Mouse (Mus musculus): ENCODE results near the gene Prrt2. TPM values are rescaled to one million over a fixed set of nuclear protein-coding genes. Genes with fewer than 3 reads are reported as not detected.

The Prrt2 gene
- polyA plus RNA-seq, 1 experiment from 2014 or later, result 13.7 TPM

DNA sequence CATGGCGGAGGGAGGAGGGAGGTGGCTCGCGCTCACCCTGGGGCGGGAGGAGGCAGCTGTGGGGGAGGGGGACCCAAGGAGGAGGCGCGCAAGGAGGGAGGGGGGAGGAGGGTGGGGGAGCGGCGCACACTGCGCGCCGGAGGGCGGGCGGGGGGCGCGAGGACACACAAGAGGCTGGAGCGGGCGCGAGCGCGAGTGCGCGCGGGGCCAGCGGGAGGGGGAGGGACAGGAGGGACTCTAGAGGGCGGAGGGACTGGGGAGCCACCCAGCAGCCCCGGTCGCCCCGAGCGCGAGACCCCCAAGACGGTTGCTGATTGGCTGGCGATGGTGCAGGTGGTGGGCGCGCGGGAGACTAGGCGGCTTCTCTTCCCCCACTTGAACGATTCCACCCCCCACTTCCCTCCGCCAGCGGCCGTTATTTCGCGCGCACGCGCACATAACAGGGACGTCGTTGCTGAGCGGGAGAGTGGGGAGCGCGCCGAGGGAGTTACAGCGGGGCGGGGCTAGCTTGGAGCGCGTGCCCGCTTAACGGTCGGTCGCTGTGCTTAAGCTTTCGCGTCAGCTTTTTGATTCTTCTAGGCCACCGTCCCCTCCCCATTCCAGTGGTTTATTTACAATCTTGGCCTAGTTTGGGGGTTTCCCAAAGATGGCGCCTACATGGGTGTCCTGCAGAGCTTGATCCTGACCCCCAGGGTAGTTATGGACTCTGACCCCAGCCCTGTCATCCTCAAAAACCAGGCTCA is 6.1 kb upstream of the Prrt2 start, which contains the start of gene Maz:
TSS of gene Maz (minus strand) at position 54 of the 743 bp plus-strand sequence.
- DNase-seq (ENCODE audit: low spot score) (peak; percentile 100), ATAC-seq (peak; percentile 94)
- Histone ChIP-seq H3K9ac (ENCODE audit: low read length) (peak within 1 kb of the TSS; percentile 99), H3K4me2 (ENCODE audit: low read length) (peak within 1 kb of the TSS; percentile 98), H3K36me3 (ENCODE audit: control insufficient read depth, insufficient read depth, low read length) (peaks cover 56% of the 10 kb centered on the region), H3K27me3 (replicated peaks; ENCODE audit: control insufficient read depth, insufficient read depth, low read length) (no peaks in the 10 kb centered on the region), H3K9me3 (replicated peaks; ENCODE audit: control insufficient read depth, low read length) (no peaks in the 10 kb centered on the region), H3K4me1 (ENCODE audit: control insufficient read depth, insufficient read depth, low read length) (peaks cover 28% of the 10 kb centered on the region), H3K27ac (ENCODE audit: low read depth, low read length) (peak within 1 kb of the TSS; percentile 99), H3K4me3 (ENCODE audit: low read depth, low read length) (peak within 1 kb of the TSS; percentile 97)
- under 1% methylated on average over 49 of the region's 63 CpGs for WGBS

DNA sequence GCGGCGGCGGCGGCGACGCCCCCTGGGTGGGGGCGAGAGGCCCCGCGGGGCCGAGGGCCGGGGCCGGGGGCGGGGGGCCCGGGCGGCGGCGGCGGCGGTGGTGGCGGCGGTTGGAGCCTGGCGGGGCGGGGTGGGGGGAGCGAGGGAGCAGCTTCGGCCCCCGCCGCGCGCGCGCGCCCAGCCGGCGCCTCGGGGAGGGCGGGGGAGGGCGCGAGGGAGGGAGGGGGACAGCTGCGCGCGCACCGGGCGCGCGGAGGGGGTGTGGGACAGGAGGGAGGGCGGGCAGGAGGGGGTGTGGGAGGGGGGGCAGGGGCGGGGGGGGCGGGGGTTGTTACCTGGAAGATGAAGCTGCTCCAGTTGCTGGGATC is 5.6 kb upstream of the Prrt2 start:
- ATAC-seq, result no peak
- H3K36me3 ChIP-seq (ENCODE audit: control insufficient read depth, insufficient read depth, low read length), result peaks cover 56% of the 10 kb centered on the region
- peak overlapping the region; percentile 97 for H3K4me3 ChIP-seq (ENCODE audit: low read depth, low read length)
- H3K27me3 ChIP-seq (replicated peaks; ENCODE audit: control insufficient read depth, insufficient read depth, low read length), result no peaks in the 10 kb centered on the region
- peak overlapping the region; percentile 99 for H3K9ac ChIP-seq (ENCODE audit: low read length)
- WGBS, result under 1% methylated on average over 21 of the region's 48 CpGs
- peaks cover 28% of the 10 kb centered on the region for H3K4me1 ChIP-seq (ENCODE audit: control insufficient read depth, insufficient read depth, low read length)
- H3K9me3 ChIP-seq (replicated peaks; ENCODE audit: control insufficient read depth, low read length), result no peaks in the 10 kb centered on the region
- DNase-seq (ENCODE audit: low spot score), result no peak
- H3K27ac ChIP-seq (ENCODE audit: low read depth, low read length), result peak overlapping the region; percentile 99
- H3K4me2 ChIP-seq (ENCODE audit: low read length), result peak overlapping the region; percentile 98; the same call in 1 of the 2 replicates

DNA sequence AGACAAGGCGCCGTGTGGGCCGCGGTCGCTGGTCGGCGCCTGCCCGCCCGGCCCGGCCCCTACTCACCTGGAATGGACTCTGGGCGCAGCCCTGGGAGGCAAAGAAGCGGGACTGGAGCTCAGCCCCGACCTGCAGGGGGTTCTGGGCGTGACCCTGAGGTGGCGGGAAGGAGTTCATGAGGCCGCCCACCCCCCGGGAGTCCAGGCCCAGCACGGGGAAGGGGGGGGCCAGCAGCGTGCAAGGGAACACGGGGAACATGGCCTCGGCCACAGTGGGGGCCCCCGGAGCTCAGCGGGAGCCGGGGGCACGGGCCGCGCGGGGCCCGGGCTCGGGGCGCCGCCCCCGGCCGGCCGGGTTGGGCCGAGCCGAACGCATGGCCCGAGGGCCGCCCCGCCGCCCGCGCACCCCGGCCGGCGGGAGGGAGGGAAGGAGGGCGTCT is 5.2 kb upstream of the Prrt2 start:
- no peaks in the 10 kb centered on the region for H3K27me3 ChIP-seq (replicated peaks; ENCODE audit: control insufficient read depth, insufficient read depth, low read length)
- 0% methylated on average over 30 of the region's 48 CpGs for WGBS

DNA sequence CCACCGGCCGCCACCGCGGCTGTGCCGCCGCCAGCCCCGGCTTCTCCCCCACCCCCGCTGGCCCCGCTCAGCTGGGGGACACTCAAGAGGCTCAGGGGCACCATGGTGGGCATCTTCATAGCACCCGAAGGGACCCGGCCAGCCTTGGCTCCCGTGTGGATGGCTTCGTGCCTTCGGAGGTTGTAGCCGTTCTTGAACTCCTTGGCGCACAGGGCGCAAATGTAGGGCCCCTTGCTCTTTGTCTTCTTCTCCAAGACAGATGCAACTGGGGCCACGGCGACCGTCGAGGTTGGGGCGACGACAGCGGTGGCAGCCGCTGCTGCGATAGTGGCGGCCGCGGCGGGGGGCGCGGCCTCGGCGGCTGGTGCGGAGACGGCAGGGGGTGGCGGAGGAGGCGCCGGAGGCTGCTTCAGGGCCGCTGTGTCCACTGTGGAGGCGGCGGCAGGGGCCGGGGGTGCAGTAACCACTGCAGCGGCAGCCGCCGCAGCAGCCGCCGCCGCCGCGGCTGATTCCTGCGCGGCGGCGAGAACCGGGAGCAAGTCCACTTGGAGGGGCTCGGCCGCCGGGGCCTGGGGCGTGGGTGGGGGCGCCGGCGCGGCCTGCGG is 4.6 kb upstream of the Prrt2 start:
- Histone ChIP-seq H3K4me2 (ENCODE audit: low read length) (peak overlapping the region; percentile 98), H3K9me3 (replicated peaks; ENCODE audit: control insufficient read depth, low read length) (no peaks in the 10 kb centered on the region), H3K36me3 (ENCODE audit: control insufficient read depth, insufficient read depth, low read length) (peaks cover 49% of the 10 kb centered on the region), H3K9ac (ENCODE audit: low read length) (peak overlapping the region; percentile 99), H3K4me1 (ENCODE audit: control insufficient read depth, insufficient read depth, low read length) (peaks cover 32% of the 10 kb centered on the region), H3K4me3 (ENCODE audit: low read depth, low read length) (peak overlapping the region; percentile 97), H3K27ac (ENCODE audit: low read depth, low read length) (peak overlapping the region; percentile 99), H3K27me3 (replicated peaks; ENCODE audit: control insufficient read depth, insufficient read depth, low read length) (no peaks in the 10 kb centered on the region)
- WGBS, result under 1% methylated on average over 36 of the region's 65 CpGs
- ATAC-seq, result no peak
- DNase-seq (ENCODE audit: low spot score), result peak; percentile 39

More for the DNA sequence above, 5.2 kb upstream of the Prrt2 start:
- Histone ChIP-seq H3K4me1 (ENCODE audit: control insufficient read depth, insufficient read depth, low read length) (peaks cover 32% of the 10 kb centered on the region), H3K4me3 (ENCODE audit: low read depth, low read length) (peak overlapping the region; percentile 97), H3K9me3 (replicated peaks; ENCODE audit: control insufficient read depth, low read length) (no peaks in the 10 kb centered on the region), H3K27ac (ENCODE audit: low read depth, low read length) (peak overlapping the region; percentile 99), H3K9ac (ENCODE audit: low read length) (peak overlapping the region; percentile 99), H3K36me3 (ENCODE audit: control insufficient read depth, insufficient read depth, low read length) (peaks cover 54% of the 10 kb centered on the region), H3K4me2 (ENCODE audit: low read length) (peak overlapping the region; percentile 98)
- ATAC-seq, result peak; percentile 10
- DNase-seq (ENCODE audit: low spot score), result peak; percentile 64

DNA sequence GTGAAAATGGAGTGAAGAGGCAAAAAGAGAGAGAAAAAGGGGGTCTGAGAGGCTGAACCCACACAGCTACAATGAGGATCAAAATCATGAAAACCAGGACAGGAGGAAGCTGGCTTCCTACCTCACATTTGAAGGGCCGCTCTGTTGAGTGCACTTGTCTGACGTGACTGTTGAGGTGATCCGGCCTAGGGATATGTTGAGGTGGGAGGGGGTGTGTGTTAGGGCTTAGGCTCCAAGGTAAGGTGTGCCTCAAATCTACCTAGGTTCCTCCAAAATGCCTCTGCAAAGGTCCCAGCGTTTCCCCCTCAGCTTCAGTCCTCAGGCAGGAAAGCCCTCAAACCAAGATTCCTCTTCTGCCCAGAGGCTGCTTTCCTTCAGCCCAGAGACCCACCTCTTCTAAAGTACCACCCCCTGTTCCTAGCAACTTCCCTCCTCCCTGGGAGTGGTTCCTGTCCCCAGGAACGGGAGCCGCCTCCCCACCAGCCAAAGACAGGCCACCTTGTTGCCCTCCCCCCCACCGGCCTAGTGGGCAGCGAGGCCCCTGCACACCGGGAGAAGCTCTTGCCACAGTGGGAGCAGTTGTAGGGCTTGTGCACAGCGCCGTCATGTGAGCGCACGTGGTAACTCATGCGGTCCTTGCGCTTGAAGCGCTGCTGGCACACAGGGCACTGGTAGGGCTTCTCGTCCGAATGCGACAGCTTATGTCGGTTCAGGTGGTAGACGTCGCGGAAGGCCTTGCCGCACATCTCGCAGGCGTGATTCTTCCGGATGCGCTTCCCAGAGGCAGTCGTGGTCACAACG is 3.9 kb upstream of the Prrt2 start:
- DNase-seq (ENCODE audit: low spot score), result peak; percentile 91
- no peaks in the 10 kb centered on the region for H3K9me3 ChIP-seq (replicated peaks; ENCODE audit: control insufficient read depth, low read length)
- peak overlapping the region; percentile 98 for H3K4me2 ChIP-seq (ENCODE audit: low read length)
- peaks cover 43% of the 10 kb centered on the region for H3K36me3 ChIP-seq (ENCODE audit: control insufficient read depth, insufficient read depth, low read length)
- H3K4me3 ChIP-seq (ENCODE audit: low read depth, low read length), result peak overlapping the region; percentile 97
- no peaks in the 10 kb centered on the region for H3K27me3 ChIP-seq (replicated peaks; ENCODE audit: control insufficient read depth, insufficient read depth, low read length)
- under 1% methylated on average over 30 of the region's 30 CpGs for WGBS
- H3K4me1 ChIP-seq (ENCODE audit: control insufficient read depth, insufficient read depth, low read length), result peaks cover 38% of the 10 kb centered on the region
- H3K9ac ChIP-seq (ENCODE audit: low read length), result peak overlapping the region; percentile 99
- peak overlapping the region; percentile 99 for H3K27ac ChIP-seq (ENCODE audit: low read depth, low read length)
- ATAC-seq, result peak; percentile 43

DNA sequence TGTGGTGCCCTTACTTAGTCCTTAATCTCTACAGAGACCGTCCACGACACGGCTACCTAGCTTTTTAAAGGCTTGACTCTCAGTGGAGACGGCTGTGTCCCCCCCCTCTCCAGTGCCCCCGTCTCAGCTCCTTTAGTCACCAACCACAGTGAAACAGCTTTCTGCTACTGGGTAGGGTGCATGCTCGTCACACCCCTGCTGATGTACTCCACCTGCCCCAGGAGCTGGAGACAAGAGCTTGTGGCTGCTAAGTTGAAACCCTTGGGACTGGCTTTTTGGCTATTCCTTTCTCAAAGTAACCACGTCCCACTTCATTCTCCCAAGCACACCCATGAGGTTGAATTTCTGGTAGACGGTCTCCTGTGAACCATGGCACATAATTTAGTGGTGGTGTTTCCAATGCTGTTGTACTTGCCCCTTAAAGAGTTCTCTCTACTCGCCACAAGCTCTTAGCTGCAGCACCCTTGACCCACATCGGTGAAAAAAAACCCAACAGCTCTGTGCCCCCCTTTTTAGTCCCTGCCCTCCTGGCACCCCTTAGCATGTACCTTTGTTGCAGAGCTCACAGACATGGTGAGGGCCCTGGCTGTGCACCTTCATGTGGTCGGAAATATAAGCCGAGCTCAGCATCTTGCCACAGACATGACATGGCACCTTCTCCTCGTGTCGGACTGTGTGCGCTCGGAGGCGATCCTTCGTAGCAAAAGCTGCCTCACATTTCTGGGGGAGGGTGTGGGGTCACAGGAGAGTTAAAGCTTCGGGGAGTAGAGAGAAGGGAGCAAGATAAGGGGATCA is 3.1 kb upstream of the Prrt2 start:
- peak overlapping the region; percentile 98 for H3K4me2 ChIP-seq (ENCODE audit: low read length)
- H3K9me3 ChIP-seq (replicated peaks; ENCODE audit: control insufficient read depth, low read length), result no peaks in the 10 kb centered on the region
- DNase-seq (ENCODE audit: low spot score) (no peak), ATAC-seq (no peak)
- WGBS, result 17% methylated on average over 19 of the region's 19 CpGs
- peak overlapping the region; percentile 99 for H3K27ac ChIP-seq (ENCODE audit: low read depth, low read length)
- peak overlapping the region; percentile 97 for H3K4me3 ChIP-seq (ENCODE audit: low read depth, low read length)
- H3K9ac ChIP-seq (ENCODE audit: low read length), result peak overlapping the region; percentile 99
- H3K27me3 ChIP-seq (replicated peaks; ENCODE audit: control insufficient read depth, insufficient read depth, low read length), result no peaks in the 10 kb centered on the region
- H3K36me3 ChIP-seq (ENCODE audit: control insufficient read depth, insufficient read depth, low read length), result peaks cover 39% of the 10 kb centered on the region
- H3K4me1 ChIP-seq (ENCODE audit: control insufficient read depth, insufficient read depth, low read length), result peaks cover 39% of the 10 kb centered on the region

DNA sequence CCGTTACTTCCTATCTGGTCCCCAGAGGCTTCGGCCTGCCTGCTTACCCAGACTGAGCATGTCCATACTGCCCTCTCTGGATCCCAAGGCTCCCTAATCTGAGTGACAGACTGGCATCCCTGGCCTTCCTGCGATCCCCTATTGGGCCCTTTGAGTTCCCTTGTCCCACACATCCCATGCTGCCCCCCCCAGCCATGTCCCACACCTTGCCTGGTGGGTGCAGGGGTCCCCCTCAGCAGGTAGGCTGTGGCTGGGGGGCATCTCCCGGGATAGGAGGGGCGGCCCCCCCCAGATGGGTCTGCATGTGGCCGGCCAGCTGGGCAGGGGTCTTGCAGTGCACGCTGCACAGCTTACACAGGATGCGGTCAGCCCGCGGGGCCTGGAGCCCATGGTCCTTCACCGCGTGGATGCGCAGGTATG is 2.3 kb upstream of the Prrt2 start:
- H3K4me3 ChIP-seq (ENCODE audit: low read depth, low read length), result peak overlapping the region; percentile 97
- H3K27ac ChIP-seq (ENCODE audit: low read depth, low read length), result peak overlapping the region; percentile 46; the same call in 1 of the 2 replicates

More for the DNA sequence above, 2.3 kb upstream of the Prrt2 start:
- DNase-seq (ENCODE audit: low spot score), result no peak
- H3K9ac ChIP-seq (ENCODE audit: low read length), result peak overlapping the region; percentile 99
- peak overlapping the region; percentile 98 for H3K4me2 ChIP-seq (ENCODE audit: low read length)
- no peaks in the 10 kb centered on the region for H3K27me3 ChIP-seq (replicated peaks; ENCODE audit: control insufficient read depth, insufficient read depth, low read length)
- no peak for ATAC-seq
- H3K9me3 ChIP-seq (replicated peaks; ENCODE audit: control insufficient read depth, low read length), result no peaks in the 10 kb centered on the region
- peaks cover 41% of the 10 kb centered on the region for H3K4me1 ChIP-seq (ENCODE audit: control insufficient read depth, insufficient read depth, low read length)
- 69% methylated on average over 13 of the region's 13 CpGs for WGBS
- peaks cover 36% of the 10 kb centered on the region for H3K36me3 ChIP-seq (ENCODE audit: control insufficient read depth, insufficient read depth, low read length)

All from forebrain, embryonic 14.5 days (tissue).